Mouse (Mus musculus): ENCODE results near the gene Zdhhc22.

DNA sequence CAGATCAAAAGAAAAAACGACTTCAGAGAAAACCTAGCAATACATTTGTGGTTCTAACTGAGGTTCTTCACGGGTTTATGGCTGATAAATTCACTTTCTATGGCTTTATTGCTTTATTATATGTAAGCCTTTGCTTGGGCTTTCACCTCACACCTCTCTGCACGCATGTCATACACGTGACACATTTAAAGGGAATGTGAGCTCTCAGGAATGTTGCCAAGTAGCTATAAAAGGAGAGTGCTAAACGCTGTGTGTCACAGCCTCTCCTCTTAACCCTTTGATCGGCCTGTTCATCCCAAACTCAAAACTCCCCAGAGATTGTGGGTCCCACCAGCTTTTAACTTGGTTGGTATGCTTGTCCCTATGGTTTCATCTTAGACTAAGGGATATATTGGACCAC, 41.6 kb downstream of the Zdhhc22 start:
- TF ChIP-seq CTCF (IDR thresholded peaks at IDR 0.05; ENCODE audit: control insufficient read depth, insufficient read depth, low read length), result no peak
- no peak for TF ChIP-seq POLR2A (IDR thresholded peaks at IDR 0.05; ENCODE audit: borderline replicate concordance, control insufficient read depth, low read depth, low read length)

All from bone marrow, adult 2 months (tissue).